In the genomic region with DNA sequence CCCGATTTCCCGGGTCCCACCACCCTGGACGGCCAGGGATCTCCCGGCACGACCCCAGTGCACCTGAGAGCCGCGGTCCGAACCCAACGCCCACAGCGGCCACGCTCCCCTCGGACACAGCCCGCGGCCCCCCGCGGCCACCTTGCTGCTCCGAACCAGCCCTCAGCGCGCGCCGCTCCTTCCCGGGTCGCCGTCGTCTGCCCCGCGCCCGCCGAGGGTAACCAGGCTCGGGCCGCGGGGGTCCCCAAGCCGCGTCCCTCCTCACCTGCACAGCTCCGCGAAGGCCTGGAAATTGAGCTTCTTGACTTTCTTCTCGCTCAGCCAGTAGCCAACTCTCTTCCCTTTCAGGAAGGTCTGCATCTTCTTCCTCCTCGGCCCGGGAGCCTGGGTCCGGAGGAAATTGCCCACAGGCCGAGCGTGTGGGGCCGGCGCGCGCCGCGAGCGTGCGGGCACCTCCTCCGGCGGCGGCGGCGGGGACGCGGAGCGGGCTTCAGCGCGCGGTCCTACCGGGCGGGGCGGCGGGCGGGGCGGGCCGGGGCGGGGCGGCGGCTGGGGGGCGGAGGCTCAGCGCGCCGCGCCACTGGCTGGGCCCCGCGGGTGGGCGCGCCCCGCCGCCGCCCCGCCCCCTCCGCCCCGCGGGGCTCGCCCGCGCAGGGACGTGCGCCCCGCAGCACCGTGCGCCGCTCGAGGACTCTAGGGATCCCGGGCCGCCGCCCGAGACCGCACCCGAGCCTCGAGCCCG, we compare ENCODE assay signal across 8 mouse cellular contexts. TPM values are rescaled to one million over a fixed set of nuclear protein-coding genes. Genes with fewer than 3 reads are reported as not detected.
DNase-seq lines count a peak whose midpoint lies in the region; ATAC-seq and TF ChIP-seq lines count a peak whose summit lies in the region.

A gene (minus strand): TSS at position 474 of the 742 bp plus-strand sequence.

- H3ac ChIP-seq in C2C12 (ENCODE audit: control insufficient read depth, insufficient read length, low read depth), result peak within 1 kb of the TSS; percentile 85

- no peaks in the 10 kb centered on the region for H3K27me3 ChIP-seq in C2C12 (ENCODE audit: control insufficient read depth, insufficient read depth, insufficient read length)
- peaks cover 23% of the 10 kb centered on the region; the same call in 1 of the 2 replicates for H3K27me3 ChIP-seq in heart, embryonic 13.5 days (replicated peaks)
- H3K27me3 ChIP-seq in liver, embryonic 16.5 days (ENCODE audit: control insufficient read depth, insufficient read depth, low read depth, low read length), result peaks cover 8% of the 10 kb centered on the region
- no peaks in the 10 kb centered on the region for H3K27me3 ChIP-seq in neural tube, embryonic 12.5 days (replicated peaks)
- no peaks in the 10 kb centered on the region for H3K27me3 ChIP-seq in thymus, adult 2 months (ENCODE audit: control insufficient read depth, insufficient read depth, low read length)

- TF ChIP-seq POLR2A in thymus, adult 2 months (IDR thresholded peaks at IDR 0.05; ENCODE audit: control insufficient read depth, extremely low read depth, insufficient read depth, low read length, poor library complexity), result peak; percentile 12; the same call in 1 of the 2 replicates

- TF ChIP-seq CTCF in C2C12 (IDR thresholded peaks at IDR 0.05; ENCODE audit: control insufficient read depth, insufficient read depth, insufficient read length), result no peak
- no peak for TF ChIP-seq CTCF in thymus, adult 2 months (IDR thresholded peaks at IDR 0.05; ENCODE audit: borderline replicate concordance, control insufficient read depth, extremely low read depth, insufficient read depth, low read length, poor library complexity)

- ATAC-seq in heart, embryonic 13.5 days (ENCODE audit: extremely low read depth, insufficient number of reproducible peaks, low FRiP score, low TSS enrichment), result peak; percentile 88
- peak; percentile 97 for ATAC-seq in liver, embryonic 16.5 days (ENCODE audit: low read depth)
- ATAC-seq in neural tube, embryonic 12.5 days (ENCODE audit: low FRiP score, low read depth), result peak; percentile 81

- WGBS in heart, embryonic 13.5 days, result under 1% methylated on average over 60 of the region's 105 CpGs
- under 1% methylated on average over 55 of the region's 105 CpGs for WGBS in liver, embryonic 16.5 days (ENCODE audit: insufficient replicate concordance)
- WGBS in neural tube, embryonic 12.5 days, result under 1% methylated on average over 51 of the region's 105 CpGs
- WGBS in thymus, adult 2 months, result 5% methylated on average over 101 of the region's 105 CpGs

- no peak for DNase-seq in adrenal gland, adult 8-10 months
- peak; percentile 37 for DNase-seq in embryo, embryonic 11.5 days (ENCODE audit: low read depth, low spot score)
- peak; percentile 55 to 84 for DNase-seq in kidney, postnatal 25 days
- peak; percentile 50 for DNase-seq in thymus, adult 2 months

- no peaks in the 10 kb centered on the region for H3K36me3 ChIP-seq in C2C12 (ENCODE audit: control insufficient read depth, insufficient read depth)
- H3K36me3 ChIP-seq in heart, embryonic 13.5 days, result no peaks in the 10 kb centered on the region
- no peaks in the 10 kb centered on the region for H3K36me3 ChIP-seq in liver, embryonic 16.5 days (ENCODE audit: control insufficient read depth, insufficient read depth)
- H3K36me3 ChIP-seq in neural tube, embryonic 12.5 days, result no peaks in the 10 kb centered on the region
- no peaks in the 10 kb centered on the region for H3K36me3 ChIP-seq in thymus, adult 2 months (ENCODE audit: control insufficient read depth, insufficient read depth, low read length)

- peaks cover 41% of the 10 kb centered on the region for H3K4me1 ChIP-seq in heart, embryonic 13.5 days
- H3K4me1 ChIP-seq in liver, embryonic 16.5 days (ENCODE audit: control insufficient read depth, low read depth, low read length), result peaks cover 32% of the 10 kb centered on the region
- H3K4me1 ChIP-seq in neural tube, embryonic 12.5 days, result peaks cover 29% of the 10 kb centered on the region
- peaks cover 39% of the 10 kb centered on the region for H3K4me1 ChIP-seq in thymus, adult 2 months (replicated peaks; ENCODE audit: control insufficient read depth, insufficient read depth, low read length)

- H3K27ac ChIP-seq in heart, embryonic 13.5 days (replicated peaks), result peak within 1 kb of the TSS; percentile 75
- H3K27ac ChIP-seq in liver, embryonic 16.5 days (ENCODE audit: low read length), result peak within 1 kb of the TSS; percentile 84
- H3K27ac ChIP-seq in neural tube, embryonic 12.5 days, result peak within 1 kb of the TSS; percentile 66; the same call in 1 of the 2 replicates
- peak within 1 kb of the TSS; percentile 15; the same call in 1 of the 2 replicates for H3K27ac ChIP-seq in thymus, adult 2 months (ENCODE audit: control insufficient read depth, insufficient read depth, low read length)

- no peaks in the 10 kb centered on the region for H3K79me2 ChIP-seq in C2C12 (ENCODE audit: control insufficient read depth, insufficient read depth)

- H3K9ac ChIP-seq in heart, embryonic 13.5 days, result peak within 1 kb of the TSS; percentile 92
- peak within 1 kb of the TSS; percentile 78 for H3K9ac ChIP-seq in liver, embryonic 16.5 days (ENCODE audit: low read depth, low read length)
- H3K9ac ChIP-seq in neural tube, embryonic 12.5 days, result peak within 1 kb of the TSS; percentile 81

- H3K79me3 ChIP-seq in C2C12 (ENCODE audit: low read depth), result no peaks in the 10 kb centered on the region

- H3K4me2 ChIP-seq in heart, embryonic 13.5 days, result peak within 1 kb of the TSS; percentile 96
- H3K4me2 ChIP-seq in liver, embryonic 16.5 days (ENCODE audit: low read depth, low read length), result peak within 1 kb of the TSS; percentile 99
- H3K4me2 ChIP-seq in neural tube, embryonic 12.5 days (replicated peaks), result peak within 1 kb of the TSS; percentile 93

- peak within 1 kb of the TSS; percentile 34 for H3K4me3 ChIP-seq in C2C12 (ENCODE audit: insufficient read depth, poor library complexity, severe bottlenecking)
- peak within 1 kb of the TSS; percentile 87 for H3K4me3 ChIP-seq in heart, embryonic 13.5 days
- peak within 1 kb of the TSS; percentile 76 for H3K4me3 ChIP-seq in liver, embryonic 16.5 days (ENCODE audit: low read depth, low read length)
- H3K4me3 ChIP-seq in neural tube, embryonic 12.5 days, result peak within 1 kb of the TSS; percentile 73
- peak within 1 kb of the TSS; percentile 85 for H3K4me3 ChIP-seq in thymus, adult 2 months (ENCODE audit: control insufficient read depth, insufficient read depth, low read length)

- H3K9me3 ChIP-seq in heart, embryonic 13.5 days, result no peaks in the 10 kb centered on the region
- no peaks in the 10 kb centered on the region for H3K9me3 ChIP-seq in liver, embryonic 16.5 days (replicated peaks; ENCODE audit: control insufficient read depth, low read length)
- no peaks in the 10 kb centered on the region for H3K9me3 ChIP-seq in neural tube, embryonic 12.5 days

TF ChIP-seq in C2C12, 6 proteins besides CTCF, POLR2A, EP300 and RAD21:
- no peak for TF ChIP-seq MYOD1 (IDR thresholded peaks at IDR 0.05; ENCODE audit: control insufficient read depth, insufficient read length, low read depth)
- no peak for TF ChIP-seq CEBPB (IDR thresholded peaks at IDR 0.05; ENCODE audit: low read depth)
- no peak for TF ChIP-seq FOSL1 (IDR thresholded peaks at IDR 0.05; ENCODE audit: insufficient read depth, low read length, poor library complexity, severe bottlenecking)
- no peak for TF ChIP-seq MYOG (IDR thresholded peaks at IDR 0.05; ENCODE audit: control insufficient read depth, extremely low read depth, insufficient read length)
- no peak for TF ChIP-seq USF1 (IDR thresholded peaks at IDR 0.05; ENCODE audit: low read depth)
- no peak for TF ChIP-seq MAX (IDR thresholded peaks at IDR 0.05)

RNA-seq across cellular contexts. Expression of the gene that starts here (rescaled TPM):
- polyA plus RNA-seq in C2C12 (2012; fragmentation: generic; extraction: Trizol), result 4.5 TPM
- total RNA-seq in adrenal gland, adult 8-10 months (2022), result 100 to 1,000 TPM in 2 of 4 experiments, 10 to 100 TPM in 2; 49.2 to 139 (median 86.7) TPM
- 4.3 and 6.4 TPM in 2 replicates for polyA plus RNA-seq in heart, embryonic 13.5 days (2015; fragmentation: Nextera tagmentation; extraction: Ambion mirVana)
- polyA plus RNA-seq in liver, embryonic 16.5 days (2015; fragmentation: Nextera tagmentation; extraction: Ambion mirVana), result 4.8 and 5.5 TPM in 2 replicates
- 24.7 and 28.0 TPM in 2 replicates for polyA plus RNA-seq in neural tube, embryonic 12.5 days (2016; fragmentation: Nextera tagmentation; extraction: Ambion mirVana)
- 34.2 and 36.9 TPM in 2 replicates for polyA plus RNA-seq in thymus, adult 2 months (2012; rRNA removed)

Comparison
In these comparisons a context has a peak if more than half of its experiments do, and no peak if none do; other contexts are left out.
1. H3K4me3 ChIP-seq: peak in every context shown above with its lines; median percentile 87 in heart, embryonic 13.5 days; 85 in thymus, adult 2 months; 76 in liver, embryonic 16.5 days; 73 in neural tube, embryonic 12.5 days; 34 in C2C12.
2. H3K27ac ChIP-seq: peak in every context shown above with its lines; median percentile 84 in liver, embryonic 16.5 days; 75 in heart, embryonic 13.5 days; 66 in neural tube, embryonic 12.5 days; 15 in thymus, adult 2 months.